Mouse (Mus musculus) gastrocnemius, postnatal 36 days (tissue): Measurements from ENCODE around the gene Gpc5. TPM values are rescaled to one million over a fixed set of nuclear protein-coding genes. Genes with fewer than 3 reads are reported as not detected.

Experiments
- DNase-seq, 2 experiments: peaks; one replicate each; pipeline ENCODE4 v3.0.0; 2022
- intact Hi-C: fragments of 180-260 bp; cut with DNase I; formaldehyde crosslinking; loops from one replicate; pipeline ENCODE4 v1.15.1; 2025
- total RNA-seq, 2 experiments: library from RNA; stranded (reverse); gene quantifications; 2 replicates each; pipeline ENCODE4 v1.2.3; 2021

The Gpc5 gene
- total RNA-seq, 2 experiments from 2014 or later: not detected

GRCm38 (mm10) chr14:116206977-116207376 is 1115.0 kb downstream of the Gpc5 start:
- DNase-seq: no peak
- intact Hi-C loops: no loop called here

DNA sequence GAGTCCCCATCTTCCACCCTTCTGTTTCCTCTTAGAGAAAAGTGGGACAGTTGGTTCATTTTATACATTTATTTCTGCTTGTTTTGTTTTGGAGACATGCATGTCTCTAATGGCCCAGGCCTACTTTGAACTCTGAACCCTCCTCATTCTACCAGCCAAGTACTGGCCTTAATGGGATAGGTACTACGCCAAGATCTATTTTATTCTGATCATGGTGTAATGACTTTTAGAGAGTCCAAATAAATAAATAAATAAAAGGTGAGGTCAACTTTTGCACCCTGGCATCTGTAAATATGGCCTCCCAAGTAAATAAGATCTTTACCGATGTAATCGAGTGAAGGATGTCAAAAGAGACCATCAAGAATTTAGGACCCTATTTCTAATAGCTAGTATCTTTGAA is 1116.6 kb downstream of the Gpc5 start:
- intact Hi-C loops: no loop called here
- DNase-seq: no peak

GRCm38 (mm10) chr14:116209045-116209444 is 1117.0 kb downstream of the Gpc5 start:
- no peak for DNase-seq
- intact Hi-C loops: no loop called here

DNA sequence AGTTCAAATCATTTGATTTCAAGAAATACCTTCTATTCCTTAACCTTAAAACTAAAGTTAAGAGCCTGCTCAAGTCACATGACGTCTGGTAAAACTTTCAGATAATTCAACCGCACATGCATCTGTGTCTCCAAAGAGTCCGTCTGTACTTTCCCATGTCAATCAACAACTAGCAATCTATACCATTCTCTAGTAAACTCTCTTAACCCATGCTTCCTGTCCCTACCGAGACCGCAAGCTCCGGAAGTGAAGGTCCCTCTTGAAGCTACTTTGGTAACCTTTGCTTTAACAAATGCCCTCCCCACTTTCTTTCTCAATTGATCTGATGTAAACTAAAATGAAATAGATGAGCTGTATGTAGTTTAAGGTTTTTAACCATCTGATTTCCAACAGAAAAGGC is 1118.3 kb downstream of the Gpc5 start:
- DNase-seq: no peak
- intact Hi-C loops: no loop called here

- intact Hi-C loops: no loop called here
- DNase-seq: no peak
These were observed 1120.0 kb downstream of the Gpc5 start for GRCm38 (mm10) chr14:116212029-116212428.

- DNase-seq: no peak
- intact Hi-C loops: no loop called here
These were observed 1166.1 kb downstream of the Gpc5 start for GRCm38 (mm10) chr14:116258126-116258525.

GRCm38 (mm10) chr14:116308541-116308940 is 1216.5 kb downstream of the Gpc5 start:
- intact Hi-C loops: no loop called here
- no peak for DNase-seq

- DNase-seq: no peak
- intact Hi-C loops: no loop called here
These were observed 1225.5 kb downstream of the Gpc5 start for GRCm38 (mm10) chr14:116317491-116317890.

DNA sequence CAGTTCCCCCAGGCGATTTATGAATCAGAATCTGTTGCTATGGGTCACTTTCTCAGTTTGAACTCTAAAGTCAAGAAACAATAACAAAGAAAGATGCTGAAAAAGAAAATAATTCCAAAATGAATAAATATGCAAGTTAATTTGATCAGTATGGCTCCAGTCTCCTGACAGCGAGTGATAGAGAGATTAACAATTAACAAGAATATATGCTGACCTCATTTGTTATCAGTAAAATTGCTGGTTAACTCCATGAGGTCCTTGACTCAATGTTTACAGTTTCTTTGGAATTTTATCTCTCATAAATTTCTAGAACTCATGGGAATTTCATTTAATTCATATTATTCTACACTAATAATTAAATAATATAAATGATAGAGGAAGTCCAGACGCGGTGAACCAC is 1244.2 kb downstream of the Gpc5 start:
- no peak for DNase-seq
- intact Hi-C loops: no loop called here

DNA sequence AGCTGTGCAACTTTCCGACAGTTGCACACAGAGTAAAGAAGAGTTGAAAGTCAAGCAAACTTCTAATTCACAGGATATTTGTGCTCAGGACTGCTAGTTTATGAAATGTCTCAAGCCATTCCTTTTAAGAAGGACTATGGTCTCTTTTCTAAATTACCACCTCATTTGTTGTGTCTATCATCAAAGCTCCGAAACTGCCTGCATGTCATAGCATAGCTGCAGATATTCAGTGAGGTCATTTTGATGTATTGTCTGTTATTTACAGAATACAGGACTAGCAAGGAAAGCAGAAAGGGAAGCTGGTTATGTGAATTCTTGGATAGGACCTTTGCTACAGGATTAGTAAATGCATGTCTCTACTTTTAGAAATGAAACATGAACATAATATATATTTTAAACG is 1246.4 kb downstream of the Gpc5 start:
- no peak for DNase-seq
- intact Hi-C loops: no loop called here

DNA sequence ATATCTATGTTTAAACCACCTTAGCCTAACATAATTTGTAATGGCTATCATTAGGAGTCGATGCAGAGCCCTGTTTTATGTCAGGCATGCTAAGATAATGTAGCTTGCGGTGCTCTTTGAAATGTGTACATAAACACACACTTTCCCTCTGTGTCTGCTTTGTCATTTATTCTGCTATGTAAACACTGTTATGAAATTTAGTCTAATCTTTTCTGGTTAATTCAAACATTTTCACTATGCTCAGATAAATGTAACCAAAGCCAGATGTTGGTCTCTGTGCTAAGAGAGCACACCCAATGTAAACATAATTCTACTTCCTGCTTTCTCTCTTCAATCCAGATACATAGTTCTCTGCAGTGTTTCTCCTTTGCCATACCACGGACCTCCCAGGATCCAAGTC is 1256.5 kb downstream of the Gpc5 start:
- intact Hi-C loops: no loop called here
- DNase-seq: no peak

DNA sequence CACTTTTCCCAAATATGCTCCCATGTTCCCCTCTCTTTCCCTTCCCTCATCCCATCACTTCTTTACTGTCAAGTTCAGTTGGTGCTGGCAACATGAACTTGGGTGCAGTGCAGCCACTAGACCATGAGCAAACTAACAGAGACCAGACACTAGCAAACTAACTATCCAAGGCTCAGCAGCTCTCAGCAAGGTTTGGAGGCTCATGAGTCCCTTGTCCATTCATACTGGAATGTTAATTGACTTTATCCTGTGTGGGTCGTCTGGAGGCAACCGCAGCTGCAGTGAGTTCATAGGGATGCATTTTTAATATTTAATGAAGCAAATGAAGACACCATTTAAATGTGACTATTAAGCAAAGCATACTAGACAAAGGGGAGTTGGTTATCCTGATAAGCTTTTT is 1292.6 kb downstream of the Gpc5 start:
- intact Hi-C loops: no loop called here
- DNase-seq: no peak

- intact Hi-C loops: no loop called here
- DNase-seq: no peak
These were observed 1323.5 kb downstream of the Gpc5 start for GRCm38 (mm10) chr14:116415511-116415910.

DNA sequence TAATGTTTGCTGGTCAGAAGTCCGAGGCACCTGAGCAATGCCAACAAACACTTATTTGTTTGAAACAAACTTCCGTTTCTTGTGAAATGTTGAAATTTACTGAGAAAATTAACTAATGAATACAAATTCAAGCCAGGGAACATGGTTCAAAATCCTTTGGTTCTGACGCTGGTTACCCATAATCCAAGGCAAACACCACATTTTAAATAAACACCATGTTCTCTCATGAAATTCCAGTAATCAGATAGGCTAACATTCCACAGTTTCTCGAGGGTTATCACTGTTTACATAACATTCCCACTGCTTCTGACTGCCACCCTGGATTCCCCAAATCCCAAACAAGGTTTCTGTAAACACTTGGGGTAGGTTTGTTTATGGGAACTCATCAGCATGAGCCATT is 1356.2 kb downstream of the Gpc5 start:
- intact Hi-C loops: no loop called here
- DNase-seq: no peak

DNA sequence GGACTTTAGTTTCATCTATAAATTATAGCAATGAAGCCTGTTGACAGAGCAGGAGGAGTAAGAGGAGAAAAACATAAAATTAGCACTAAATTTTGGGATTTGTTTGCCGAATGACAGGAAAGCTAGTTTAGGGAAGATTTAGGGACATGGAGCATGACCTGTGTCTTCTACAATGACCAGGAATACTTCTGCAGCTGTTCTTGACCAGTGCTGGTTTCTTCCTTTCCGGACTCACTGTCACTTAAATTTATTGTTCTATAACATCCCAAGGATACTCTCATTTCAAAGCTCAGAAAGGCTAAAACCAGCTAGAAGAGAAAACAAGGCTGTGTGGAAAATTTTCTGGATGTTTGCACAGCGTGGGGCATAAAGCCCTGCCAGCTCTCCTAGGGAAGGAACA is 1361.3 kb downstream of the Gpc5 start:
- no peak for DNase-seq
- intact Hi-C loops: no loop called here

DNA sequence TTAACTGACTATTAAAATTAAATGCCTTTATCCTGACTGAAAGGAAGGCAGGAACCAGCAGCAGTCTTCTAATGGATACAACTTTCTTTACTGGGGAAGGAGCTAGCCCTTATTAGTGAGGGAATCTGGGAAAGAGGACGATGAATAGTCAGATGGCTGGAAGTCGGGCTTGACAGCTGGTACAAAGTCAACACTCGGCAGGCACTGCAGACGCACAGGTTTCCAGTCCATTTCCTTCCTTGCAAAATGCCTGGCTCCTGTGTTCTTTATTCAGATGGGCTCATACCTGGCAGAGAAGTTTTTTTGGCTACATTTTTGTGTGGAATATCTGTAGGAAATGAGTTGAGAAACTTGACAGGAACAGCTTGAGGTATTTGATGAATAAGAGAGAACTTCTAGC is 1364.2 kb downstream of the Gpc5 start:
- DNase-seq: no peak
- intact Hi-C loops: no loop called here

GRCm38 (mm10) chr14:116473378-116474179 is 1381.6 kb downstream of the Gpc5 start:
- DNase-seq: no peak
- intact Hi-C loops: no loop called here

DNA sequence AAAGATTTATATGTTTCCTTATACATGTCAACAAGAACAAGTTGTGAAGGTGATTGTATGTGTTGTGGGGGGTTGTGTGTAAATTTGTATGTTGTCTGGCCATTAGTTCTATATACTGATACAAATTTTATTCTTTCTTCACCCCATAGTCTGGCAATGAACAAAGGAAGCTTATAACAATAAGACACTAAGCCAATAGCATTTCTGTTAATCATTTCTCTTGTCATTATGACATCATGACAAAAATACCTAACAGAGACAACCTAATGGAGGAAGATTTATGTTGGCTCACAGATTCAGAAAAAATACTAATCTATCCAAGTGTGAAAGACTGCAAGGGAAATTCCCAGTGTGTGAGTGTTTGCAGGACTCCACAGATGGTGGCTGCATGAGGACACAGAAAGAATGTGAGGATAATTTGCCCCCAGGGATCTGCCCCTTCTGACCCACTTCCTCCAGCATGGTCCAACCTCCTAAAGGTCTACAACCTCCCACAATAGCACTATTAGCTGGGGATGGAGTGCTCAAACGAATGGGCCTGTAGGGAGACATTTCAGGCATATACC is 1402.4 kb downstream of the Gpc5 start:
- intact Hi-C loops: no loop called here
- DNase-seq: no peak

DNA sequence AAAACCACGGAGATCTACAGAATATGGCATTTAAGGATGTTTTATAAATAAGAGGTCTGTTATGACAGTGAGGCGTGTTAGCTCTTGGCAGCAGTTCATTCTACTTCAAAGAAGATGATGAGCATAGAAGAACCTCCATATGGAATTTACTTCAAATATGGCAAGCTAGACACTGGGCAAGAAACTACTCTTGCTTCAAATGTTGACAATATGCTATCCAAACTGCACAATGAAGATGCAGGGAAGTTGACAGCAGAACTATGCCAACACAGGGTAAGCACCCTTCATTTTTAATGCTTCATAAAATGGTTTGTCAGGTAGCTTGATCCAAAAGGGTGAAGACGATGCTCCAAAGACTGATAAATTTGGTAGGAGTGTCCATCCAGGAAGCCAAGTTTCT is 1446.2 kb downstream of the Gpc5 start:
- no peak for DNase-seq
- intact Hi-C loops: no loop called here

- DNase-seq: no peak
- intact Hi-C loops: no loop called here
These were observed 1451.7 kb downstream of the Gpc5 start for GRCm38 (mm10) chr14:116543746-116544145.

DNA sequence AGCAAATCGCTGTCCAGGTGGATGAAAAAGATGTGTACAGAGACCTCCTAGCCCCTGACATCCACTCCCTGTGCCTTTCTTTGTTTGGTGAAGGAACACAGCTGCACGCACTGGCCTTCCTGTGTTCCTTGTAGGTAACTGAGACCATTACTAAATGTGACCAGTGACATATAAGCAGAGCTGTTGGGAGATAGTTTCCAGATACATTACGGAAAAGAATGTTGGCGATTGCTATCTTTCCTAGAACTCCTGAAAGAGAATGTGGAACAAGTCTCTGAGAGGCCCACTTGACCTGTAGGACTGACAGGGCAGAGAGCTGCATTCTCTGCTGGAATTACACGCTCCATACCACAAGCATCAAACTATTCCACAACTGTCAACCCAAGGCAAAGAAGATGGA is 1459.4 kb downstream of the Gpc5 start:
- intact Hi-C loops: no loop called here
- no peak for DNase-seq

GRCm38 (mm10) chr14:116553316-116553715 is 1461.3 kb downstream of the Gpc5 start:
- intact Hi-C loops: no loop called here
- no peak for DNase-seq
